Mouse (Mus musculus) adrenal gland, postnatal 4 days (tissue): Measurements from ENCODE around the gene Ltbp4. TPM values are rescaled to one million over a fixed set of nuclear protein-coding genes. Genes with fewer than 3 reads are reported as not detected.

Experiments used
- DNase-seq, 2 experiments: peaks; one replicate each; pipeline ENCODE4 v3.0.0; 2021 to 2022; ENCODE audit warnings: low spot score in 2 of 2, mixed read lengths in 2 of 2
- total RNA-seq, 2 experiments: library from RNA; stranded (reverse); gene quantifications; 2 replicates each; pipeline ENCODE4 v1.2.3; 2021

The Ltbp4 gene
- total RNA-seq, 2 experiments from 2014 or later: 95.4 to 102 TPM

DNA sequence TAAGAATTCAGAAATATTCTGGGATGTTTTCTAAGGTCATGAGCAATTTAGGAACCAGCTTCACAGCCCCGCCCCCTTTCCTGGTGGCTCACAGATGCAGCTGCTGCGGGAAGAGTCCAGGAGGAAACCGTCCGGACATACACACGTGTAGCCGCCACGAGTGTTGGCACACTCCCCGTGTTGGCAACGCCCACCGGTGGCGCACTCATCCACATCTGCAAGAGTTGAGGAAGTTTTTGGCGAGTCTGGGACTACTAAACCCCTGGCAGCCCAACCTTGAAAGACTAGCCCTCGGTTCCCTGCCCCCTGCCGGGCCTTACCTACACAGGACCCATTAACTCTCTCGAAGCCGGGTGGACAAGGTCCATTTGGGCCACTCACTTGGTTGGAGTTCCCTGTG lies 8.8 kb downstream of the Ltbp4 start:
- no peak for DNase-seq

- DNase-seq: no peak
Observed at GRCm38 (mm10) chr7:27328161-27328560, 9.3 kb downstream of the Ltbp4 start.

- no peak for DNase-seq
Observed at GRCm38 (mm10) chr7:27327500-27327899, 10.0 kb downstream of the Ltbp4 start.

GRCm38 (mm10) chr7:27326101-27326880 lies 11.2 kb downstream of the Ltbp4 start:
- no peak for DNase-seq

- no peak for DNase-seq
Observed at GRCm38 (mm10) chr7:27325697-27326096, 11.8 kb downstream of the Ltbp4 start.

DNA sequence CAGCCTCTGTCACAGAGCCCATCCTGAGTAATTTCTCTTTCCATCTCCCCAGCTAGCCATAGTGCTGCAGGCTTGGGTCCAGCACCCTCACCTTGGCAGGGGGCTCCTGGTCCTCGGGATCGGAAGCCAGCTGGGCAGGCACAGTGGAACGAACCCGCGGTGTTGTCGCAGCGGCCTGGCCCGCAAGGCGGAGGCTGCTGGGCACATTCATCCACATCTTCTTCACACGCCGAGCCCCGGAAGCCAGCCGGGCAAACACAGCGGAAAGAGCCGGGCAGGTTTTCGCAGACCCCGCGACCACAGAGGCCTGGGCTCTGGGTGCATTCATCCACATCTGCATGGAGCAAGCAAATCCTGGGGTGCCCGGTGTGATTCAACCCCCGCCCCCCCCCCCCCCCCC lies 12.6 kb downstream of the Ltbp4 start:
- no peak for DNase-seq

- no peak for DNase-seq
Observed at GRCm38 (mm10) chr7:27324161-27324560, 13.3 kb downstream of the Ltbp4 start.

DNA sequence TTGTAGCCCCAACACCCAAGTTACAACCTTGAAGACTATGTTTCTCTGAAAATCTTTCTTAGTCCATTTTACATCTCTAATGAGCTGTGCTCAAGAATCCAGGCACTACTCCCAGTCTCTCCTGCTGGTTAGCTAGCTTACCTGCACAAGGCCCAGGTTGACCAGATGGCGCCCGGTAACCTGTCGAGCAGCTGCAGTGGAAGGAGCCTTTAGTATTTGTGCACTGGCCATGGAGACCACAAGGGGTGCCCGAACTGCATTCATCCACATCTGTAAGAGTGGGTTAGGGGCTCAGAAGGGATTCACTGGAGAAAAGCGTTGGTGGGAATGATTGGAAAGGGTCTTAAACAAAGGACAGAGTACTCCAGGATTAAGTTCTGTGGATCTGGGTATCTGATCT lies 14.5 kb downstream of the Ltbp4 start:
- no peak for DNase-seq

DNA sequence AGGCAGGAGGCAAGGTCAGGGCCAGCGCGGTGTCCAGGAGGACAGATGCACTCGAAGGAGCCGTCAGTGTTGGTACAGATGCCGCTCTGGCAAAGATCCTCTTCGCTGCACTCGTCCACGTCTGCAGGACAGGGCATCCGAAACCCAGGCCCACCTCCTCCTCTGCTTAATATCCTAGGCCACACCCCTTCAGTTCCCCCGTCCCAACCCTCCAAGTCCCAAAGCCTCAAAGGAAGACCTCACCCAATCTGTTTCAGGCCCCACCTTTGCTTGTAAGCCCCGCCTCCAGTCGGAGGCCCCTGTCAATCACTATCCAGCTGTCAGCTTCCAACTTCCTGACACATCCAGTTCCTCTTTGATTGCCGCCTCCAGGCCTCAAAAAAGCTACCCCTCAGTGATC lies 15.2 kb downstream of the Ltbp4 start:
- no peak for DNase-seq

DNA sequence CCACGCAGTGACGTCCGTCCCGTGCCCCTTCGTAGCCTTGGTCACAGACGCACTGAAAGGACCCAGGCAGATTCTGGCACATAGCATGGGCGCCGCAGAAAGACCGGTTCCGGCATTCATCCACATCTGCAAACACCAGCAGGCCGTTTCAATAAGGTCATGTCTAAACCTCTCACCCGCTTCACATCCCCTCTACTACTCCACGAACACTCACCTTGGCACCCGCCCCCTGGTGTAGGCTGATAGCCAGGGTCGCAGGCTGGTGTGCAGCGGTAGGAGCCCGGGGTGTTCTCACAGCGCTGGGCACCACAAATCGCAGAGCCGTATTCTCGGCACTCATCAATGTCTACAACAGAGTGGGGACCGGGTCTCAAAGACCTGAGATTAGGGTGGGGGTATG lies 18.1 kb downstream of the Ltbp4 start:
- no peak for DNase-seq

DNA sequence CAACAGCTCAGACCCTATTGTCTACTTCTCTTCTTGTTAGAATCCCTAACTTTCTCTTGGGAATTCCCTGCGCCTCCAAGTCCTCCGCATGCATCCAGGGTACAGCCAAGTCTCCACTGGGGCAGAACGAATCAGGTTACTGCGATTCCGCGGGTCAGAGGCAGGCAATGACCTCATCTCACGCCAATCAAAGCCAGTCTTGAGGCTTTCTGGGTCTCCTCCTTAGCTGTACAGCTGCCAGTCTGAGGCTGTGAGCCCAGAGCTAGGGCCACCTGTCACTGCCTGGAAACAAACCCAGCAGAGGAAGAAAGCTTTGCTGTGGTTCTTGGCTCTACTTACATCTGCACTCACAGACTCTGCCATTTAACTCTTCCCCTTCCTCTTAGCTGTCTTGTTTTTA lies 21.5 kb downstream of the Ltbp4 start:
- DNase-seq: no peak

GRCm38 (mm10) chr7:27314393-27314792 lies 23.1 kb downstream of the Ltbp4 start:
- DNase-seq: no peak

GRCm38 (mm10) chr7:27311651-27312284 lies 25.7 kb downstream of the Ltbp4 start:
- DNase-seq: no peak

- DNase-seq: no peak
Observed at GRCm38 (mm10) chr7:27310996-27311535, 26.4 kb downstream of the Ltbp4 start.

- no peak for DNase-seq
Observed at GRCm38 (mm10) chr7:27310306-27310705, 27.2 kb downstream of the Ltbp4 start.

GRCm38 (mm10) chr7:27309832-27310231 lies 27.7 kb downstream of the Ltbp4 start:
- DNase-seq: no peak

GRCm38 (mm10) chr7:27308821-27309549 lies 28.5 kb downstream of the Ltbp4 start:
- no peak for DNase-seq

DNA sequence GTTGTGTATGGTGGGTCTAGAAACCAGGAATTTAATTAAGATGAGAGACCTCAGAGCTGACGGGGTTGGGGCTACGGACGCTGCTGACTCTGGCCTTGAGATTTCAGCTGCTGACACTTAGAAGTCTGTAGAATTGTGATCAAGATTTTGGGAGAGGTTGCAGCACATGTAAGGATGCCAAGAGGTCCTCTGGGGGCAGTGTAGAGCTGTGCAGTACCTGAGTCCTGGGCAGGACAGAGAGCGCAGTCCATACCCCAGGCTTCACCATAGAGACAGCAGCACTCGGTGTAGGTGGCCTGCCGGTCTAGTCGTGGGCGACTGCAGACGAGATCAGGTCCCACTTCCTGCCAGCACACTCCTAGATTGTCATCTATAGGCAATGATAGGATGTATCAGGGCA lies 29.9 kb downstream of the Ltbp4 start:
- DNase-seq: no peak

DNA sequence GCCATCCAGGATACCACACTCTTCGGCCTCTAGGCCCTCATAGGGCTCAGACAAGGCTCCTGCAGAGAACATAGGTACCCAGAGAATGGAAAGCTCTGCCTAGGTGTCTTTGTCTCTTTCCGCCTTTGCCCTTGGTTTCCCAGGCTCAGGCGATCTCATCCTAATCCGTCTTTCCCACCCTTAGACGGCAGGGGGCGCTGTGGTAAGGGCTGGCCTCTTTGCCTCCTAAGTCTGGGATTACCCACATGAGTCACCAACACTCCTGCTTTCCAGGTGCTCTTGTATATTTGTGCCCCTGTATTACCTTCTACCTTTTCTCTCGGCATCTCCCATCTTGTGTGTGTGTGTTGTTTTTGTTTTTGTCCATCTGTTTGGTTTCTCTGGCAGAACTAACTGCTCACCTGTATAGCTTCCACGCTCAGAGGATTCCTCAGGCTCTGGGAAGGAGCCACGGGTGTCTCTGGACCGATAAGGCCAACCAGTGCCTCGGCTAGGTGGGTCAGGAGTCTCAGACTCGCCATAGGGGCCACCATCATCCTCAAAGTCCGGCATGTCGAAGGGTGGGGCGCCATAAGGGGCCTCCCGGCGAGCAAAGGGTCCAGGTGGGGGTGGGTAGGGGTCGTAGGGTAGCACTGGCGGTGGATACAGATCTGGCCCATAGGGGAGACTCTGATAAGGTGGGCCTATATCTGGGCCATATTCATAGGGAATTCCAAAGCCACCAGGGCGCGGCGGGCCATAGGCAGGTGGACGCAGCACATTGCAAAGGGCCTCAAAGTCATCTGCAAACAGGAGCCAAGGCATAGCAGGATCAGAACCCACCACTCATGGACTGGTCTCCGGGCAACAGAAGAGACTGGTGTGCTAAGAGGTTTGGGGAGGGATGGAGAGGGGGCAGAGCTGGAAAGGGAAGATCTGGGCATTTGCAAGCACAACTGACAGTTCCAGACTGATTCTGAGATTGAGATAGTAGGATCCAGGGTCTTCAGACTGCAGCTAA lies 31.0 kb downstream of the Ltbp4 start:
- DNase-seq: no peak

- no peak for DNase-seq
Observed at GRCm38 (mm10) chr7:27305091-27305730, 32.3 kb downstream of the Ltbp4 start.
